In the genomic region with DNA sequence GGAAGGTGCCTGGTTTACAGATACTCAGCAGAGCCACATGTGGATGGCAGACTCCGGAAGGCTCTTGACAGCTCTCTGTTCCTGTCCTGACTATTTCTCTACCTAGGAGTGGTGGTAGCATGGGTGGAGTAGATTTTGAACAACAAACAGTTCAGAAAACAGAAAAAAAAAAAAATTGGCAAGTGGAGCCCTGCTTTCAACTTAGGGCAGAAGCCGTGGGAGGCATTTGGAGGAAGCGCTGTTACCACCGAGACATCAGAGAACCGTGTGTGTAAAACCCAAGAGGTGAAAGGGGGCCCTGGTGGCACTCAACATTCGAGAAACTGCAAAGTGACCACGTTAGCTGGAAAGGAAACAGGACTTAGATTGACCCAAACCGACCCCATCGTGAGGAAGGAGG, we compare ENCODE assay signal across 21 mouse cellular contexts. TPM values are rescaled to one million over a fixed set of nuclear protein-coding genes. Genes with fewer than 3 reads are reported as not detected.
DNase-seq lines count a peak whose midpoint lies in the region; ATAC-seq lines count a peak whose summit lies in the region.
"Had no signal": no experiment of that assay in that cellular context is flagged by ENCODE, and none has a peak within 500 bp of the region (broad histone marks: within the 10 kb centered on the region; RNA-seq: fewer than 3 reads in every experiment).

No protein-coding gene starts in this region.

- ATAC-seq in CD4-positive, CD25-positive, alpha-beta regulatory T cell, adult 4 months = no peak
- ATAC-seq in activated CD4-positive, CD25-positive, alpha-beta regulatory T cell, adult 4 months = peak; percentile 19
- ATAC-seq in inflammation-experienced regulatory T-cells, adult 6 months = peak; percentile 46
- ATAC-seq: forebrain, embryonic 16.5 days; hindbrain, embryonic 16.5 days; intestine, postnatal 0 days had no signal

- peak; percentile 21 for DNase-seq in CD4-positive, CD25-positive, alpha-beta regulatory T cell, adult 2 months (ENCODE audit: low read depth, low spot score)
- peak; percentile 60 for DNase-seq in naive thymus-derived CD4-positive, alpha-beta T cell, adult 2 months (ENCODE audit: low read depth)
- no peak for DNase-seq in cerebellum, adult 9-11 months
- no peak for DNase-seq in left cerebral cortex, adult 11 months (ENCODE audit: low spot score)
- DNase-seq in urinary bladder, postnatal 36 days (ENCODE audit: low spot score in 2 of 2) = no peak
- DNase-seq: adrenal gland, postnatal 14 days; cerebellum, adult 11-12 months; cerebellum, adult 8-10 months; cerebellum, postnatal 14 days; gastrocnemius, postnatal 14 days; heart, adult 11 months had no signal

RNA-seq across cellular contexts. Expression of gene Wfikkn2, which starts 7.4 kb away (rescaled TPM):
- polyA plus RNA-seq in CD4-positive, CD25-positive, alpha-beta regulatory T cell, adult 4 months (2017; shearing (Covaris generic)) = 1 to 10 TPM in 1 of 2 experiments, under 1 TPM in 1; 0.86 to 2.4 TPM
- polyA plus RNA-seq in activated CD4-positive, CD25-positive, alpha-beta regulatory T cell, adult 4 months (2017; shearing (Covaris generic)) = 1 to 10 TPM in 1 of 2 experiments, under 1 TPM in 1; 0.65 to 1.0 TPM
- 1 to 10 TPM in 2 of 3 experiments, under 1 TPM in 1; 0.10 to 1.5 (median 1.2) TPM for polyA plus RNA-seq in inflammation-experienced regulatory T-cells, adult 6 months (2017; shearing (Covaris generic))

RNA-seq across cellular contexts. Expression of gene Gm21885, which starts 28.5 kb away (rescaled TPM):
- polyA plus RNA-seq in CD4-positive, CD25-positive, alpha-beta regulatory T cell, adult 4 months (2017; shearing (Covaris generic)) = 1 to 10 TPM in 1 of 2 experiments, not detected in 1; 1.3 TPM
- polyA plus RNA-seq in activated CD4-positive, CD25-positive, alpha-beta regulatory T cell, adult 4 months (2017; shearing (Covaris generic)) = 1 to 10 TPM in 1 of 2 experiments, not detected in 1; 2.6 TPM
- polyA plus RNA-seq in inflammation-experienced regulatory T-cells, adult 6 months (2017; shearing (Covaris generic)) = 1 to 10 TPM; 1.6 to 1.7 (median 1.7) TPM
- polyA plus RNA-seq: adrenal gland, adult 2 months; embryonic facial prominence, embryonic 12.5 days; embryonic facial prominence, embryonic 15.5 days; heart, embryonic 11.5 days; hindbrain, embryonic 16.5 days had no signal

RNA-seq across cellular contexts. Expression of gene Tob1, which starts 41.9 kb away (rescaled TPM):
- 1 to 10 TPM; 4.7 to 8.9 TPM for polyA plus RNA-seq in CD4-positive, CD25-positive, alpha-beta regulatory T cell, adult 4 months (2017; shearing (Covaris generic))
- polyA plus RNA-seq in activated CD4-positive, CD25-positive, alpha-beta regulatory T cell, adult 4 months (2017; shearing (Covaris generic)) = 1 to 10 TPM; 5.3 to 5.8 TPM
- 1 to 10 TPM; 4.3 to 6.7 (median 5.3) TPM for polyA plus RNA-seq in inflammation-experienced regulatory T-cells, adult 6 months (2017; shearing (Covaris generic))

Comparison
In these comparisons a context has a peak if more than half of its experiments do, and no peak if none do; other contexts are left out.
1. DNase-seq: peak in CD4-positive, CD25-positive, alpha-beta regulatory T cell, adult 2 months (single experiment) and naive thymus-derived CD4-positive, alpha-beta T cell, adult 2 months (single experiment); none in cerebellum, adult 9-11 months (single experiment), left cerebral cortex, adult 11 months (single experiment) and urinary bladder, postnatal 36 days (0 of 2).